Comparison of ENCODE assay signal across 25 mouse cellular contexts in genomic region chr3:151938472-151939029, GRCm38 (mm10).
DNase-seq lines count a peak whose midpoint lies in the region; ATAC-seq and TF ChIP-seq lines count a peak whose summit lies in the region.
"Had no signal": no experiment of that assay in that cellular context is flagged by ENCODE, and none has a peak within 500 bp of the region (broad histone marks: within the 10 kb centered on the region; RNA-seq: fewer than 3 reads in every experiment).

No protein-coding gene starts in this region.

- H3K4me3 ChIP-seq in heart, embryonic 16.5 days (ENCODE audit: low read length), result no peak overlapping the region
- no peak overlapping the region for H3K4me3 ChIP-seq in lung, postnatal 0 days (ENCODE audit: low read depth, low read length)
- H3K4me3 ChIP-seq: embryonic facial prominence, embryonic 12.5 days; forebrain, embryonic 15.5 days; heart, adult 2 months; hindbrain, embryonic 10.5 days; hindbrain, embryonic 15.5 days; stomach, embryonic 15.5 days had no signal

- H3K27me3 ChIP-seq in heart, embryonic 16.5 days (ENCODE audit: control insufficient read depth, insufficient read depth, low read length), result no peaks in the 10 kb centered on the region
- no peaks in the 10 kb centered on the region for H3K27me3 ChIP-seq in lung, postnatal 0 days (replicated peaks; ENCODE audit: insufficient read depth, low read length)
- H3K27me3 ChIP-seq: embryonic facial prominence, embryonic 12.5 days; forebrain, embryonic 15.5 days; hindbrain, embryonic 15.5 days; stomach, embryonic 15.5 days had no signal

- intact Hi-C loops in heart, postnatal 10 days (cut with DNase I), result no loop called here

- no peak for TF ChIP-seq EP300 in lung, postnatal 0 days (IDR thresholded peaks at IDR 0.05)

- H3K27ac ChIP-seq in heart, embryonic 16.5 days (ENCODE audit: low read length), result peak overlapping the region; percentile 48; the same call in 1 of the 2 replicates
- H3K27ac ChIP-seq in lung, postnatal 0 days (ENCODE audit: low read length), result no peak overlapping the region
- H3K27ac ChIP-seq: embryonic facial prominence, embryonic 12.5 days; forebrain, embryonic 15.5 days; heart, adult 2 months; hindbrain, embryonic 10.5 days; hindbrain, embryonic 15.5 days; liver, embryonic 14.5 days; stomach, embryonic 15.5 days had no signal

- 27% methylated on average over 2 of the region's 2 CpGs for WGBS in heart, embryonic 16.5 days
- 41% methylated on average over 2 of the region's 2 CpGs for WGBS in lung, postnatal 0 days

- no peak for TF ChIP-seq CTCF in lung, postnatal 0 days (IDR thresholded peaks at IDR 0.05)

- H3K9ac ChIP-seq in heart, embryonic 16.5 days (ENCODE audit: low read length), result no peak overlapping the region
- no peak overlapping the region for H3K9ac ChIP-seq in lung, postnatal 0 days (replicated peaks; ENCODE audit: low read depth)
- H3K9ac ChIP-seq: embryonic facial prominence, embryonic 12.5 days; forebrain, embryonic 15.5 days; hindbrain, embryonic 15.5 days; liver, embryonic 14.5 days; stomach, embryonic 15.5 days had no signal

- 0 out of 2 replicates have a peak overlapping the region, but pooled peaks have one; percentile 4 for H3K4me2 ChIP-seq in heart, embryonic 16.5 days (ENCODE audit: low read depth, low read length)
- no peak overlapping the region for H3K4me2 ChIP-seq in lung, postnatal 0 days (replicated peaks; ENCODE audit: low read depth, low read length)
- H3K4me2 ChIP-seq: embryonic facial prominence, embryonic 12.5 days; forebrain, embryonic 15.5 days; hindbrain, embryonic 15.5 days; stomach, embryonic 15.5 days had no signal

- H3K4me1 ChIP-seq in heart, embryonic 16.5 days (ENCODE audit: control insufficient read depth, insufficient read depth, low read length), result 0 out of 2 replicates have a peak, but pooled peaks cover 7% of the 10 kb centered on the region
- no peaks in the 10 kb centered on the region for H3K4me1 ChIP-seq in lung, postnatal 0 days (ENCODE audit: insufficient read depth, low read depth, low read length)
- H3K4me1 ChIP-seq: forebrain, embryonic 15.5 days; hindbrain, embryonic 10.5 days; hindbrain, embryonic 15.5 days had no signal

- peak; percentile 77 for ATAC-seq in heart, embryonic 16.5 days (replicated peaks; ENCODE audit: extremely low read depth, insufficient read depth, low FRiP score)
- ATAC-seq in lung, postnatal 0 days, result 0 out of 2 replicates have a peak, but pooled peaks have one; percentile 37
- ATAC-seq: forebrain, embryonic 15.5 days; inflammation-experienced regulatory T-cells, adult 6 months had no signal

- no peaks in the 10 kb centered on the region for H3K9me3 ChIP-seq in heart, embryonic 16.5 days (replicated peaks; ENCODE audit: control insufficient read depth, low read length)
- H3K9me3 ChIP-seq in lung, postnatal 0 days (ENCODE audit: low read length), result no peaks in the 10 kb centered on the region
- H3K9me3 ChIP-seq: embryonic facial prominence, embryonic 12.5 days; forebrain, embryonic 15.5 days; hindbrain, embryonic 10.5 days; hindbrain, embryonic 15.5 days; stomach, embryonic 15.5 days had no signal

- no peak for DNase-seq in heart, postnatal 10 days
- DNase-seq in lung, postnatal 0 days (ENCODE audit: low spot score), result peak; percentile 35
- no peak for DNase-seq in lung, postnatal 14 days
- peak; percentile 19 for DNase-seq in lung, postnatal 10 days
- no peak for DNase-seq in spleen, postnatal 36 days (ENCODE audit: low spot score in 2 of 2)
- DNase-seq: adrenal gland, postnatal 14 days; cerebellum, adult 11 months; cerebellum, adult 9-10 months; cerebellum, postnatal 36 days; embryo, embryonic 11 days; heart, adult 2 months; kidney, adult 11 months; kidney, postnatal 14 days; layer of hippocampus, adult 9-11 months; liver; midbrain, embryonic 14.5 days had no signal

- no peaks in the 10 kb centered on the region for H3K36me3 ChIP-seq in heart, embryonic 16.5 days (ENCODE audit: control insufficient read depth, insufficient read depth)
- H3K36me3 ChIP-seq in lung, postnatal 0 days (ENCODE audit: insufficient read depth, low read length), result no peaks in the 10 kb centered on the region
- H3K36me3 ChIP-seq: embryonic facial prominence, embryonic 12.5 days; forebrain, embryonic 15.5 days; G1E; hindbrain, embryonic 10.5 days; hindbrain, embryonic 15.5 days; stomach, embryonic 15.5 days had no signal

Comparison
In these comparisons a context has a peak if more than half of its experiments do, and no peak if none do; other contexts are left out.
1. DNase-seq: peak in lung, postnatal 0 days (single experiment) and lung, postnatal 10 days (single experiment); none in heart, postnatal 10 days (0 of 2), lung, postnatal 14 days (single experiment) and spleen, postnatal 36 days (0 of 2).